16 mouse cellular contexts compared by ENCODE assay signal in the genomic region with DNA sequence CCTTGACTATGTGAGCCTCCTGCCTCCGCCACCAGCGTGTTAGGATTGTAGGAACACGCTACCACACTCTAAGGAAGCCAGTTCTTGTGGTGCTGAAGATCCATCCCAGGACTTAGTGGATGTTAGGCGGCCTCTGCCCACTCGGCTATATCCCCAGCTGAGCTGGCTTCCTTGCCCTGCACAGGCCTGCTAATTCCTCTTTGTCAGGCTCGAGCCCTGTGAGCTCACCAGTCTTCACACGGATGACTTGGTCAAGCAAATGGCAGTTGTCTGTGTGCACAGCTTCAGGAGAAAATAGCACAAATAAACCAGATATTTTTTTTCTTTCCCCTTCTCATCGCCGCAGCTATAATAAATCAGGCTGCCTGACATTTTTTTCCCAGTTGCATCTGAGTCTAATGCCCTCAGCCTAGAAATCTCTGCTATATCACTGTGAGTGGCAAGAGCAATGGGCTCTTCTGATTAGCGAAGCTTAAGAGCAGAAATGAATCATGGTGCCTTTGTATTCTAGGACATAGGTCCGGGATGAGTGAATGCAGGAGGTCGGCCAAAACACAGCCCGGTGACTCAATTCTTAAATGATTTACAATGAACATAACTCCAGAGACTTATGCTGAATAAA. TPM values are rescaled to one million over a fixed set of nuclear protein-coding genes. Genes with fewer than 3 reads are reported as not detected.
DNase-seq lines count a peak whose midpoint lies in the region; ATAC-seq lines count a peak whose summit lies in the region.
"Had no signal": no experiment of that assay in that cellular context is flagged by ENCODE, and none has a peak within 500 bp of the region (broad histone marks: within the 10 kb centered on the region; RNA-seq: fewer than 3 reads in every experiment).

No protein-coding gene starts in this region.

- no peak overlapping the region for H3K4me3 ChIP-seq in forebrain, embryonic 14.5 days (ENCODE audit: low read depth, low read length)
- no peak overlapping the region for H3K4me3 ChIP-seq in midbrain, embryonic 10.5 days
- no peak overlapping the region for H3K4me3 ChIP-seq in neural tube, embryonic 15.5 days (replicated peaks)
- no peak overlapping the region for H3K4me3 ChIP-seq in kidney, embryonic 15.5 days (replicated peaks)
- H3K4me3 ChIP-seq: layer of hippocampus, adult 2 months had no signal

- peak; percentile 7 for DNase-seq in adrenal gland, postnatal 25 days
- DNase-seq in adrenal gland, postnatal 10 days: no peak
- DNase-seq in forebrain, embryonic 14.5 days (ENCODE audit: low spot score): no peak
- DNase-seq in midbrain, embryonic 10.5 days (ENCODE audit: low spot score): peak; percentile 33
- no peak for DNase-seq in kidney, postnatal 25 days
- no peak for DNase-seq in thymus, postnatal 14 days
- DNase-seq: cerebellum, adult 9-11 months; gastrocnemius, postnatal 10 days; lung, postnatal 10 days had no signal

- no peaks in the 10 kb centered on the region for H3K9me3 ChIP-seq in forebrain, embryonic 14.5 days (replicated peaks; ENCODE audit: control insufficient read depth, low read length)
- no peaks in the 10 kb centered on the region for H3K9me3 ChIP-seq in midbrain, embryonic 10.5 days (replicated peaks)
- no peaks in the 10 kb centered on the region for H3K9me3 ChIP-seq in neural tube, embryonic 15.5 days (replicated peaks)
- H3K9me3 ChIP-seq in kidney, embryonic 15.5 days (replicated peaks): no peaks in the 10 kb centered on the region

- H3K9ac ChIP-seq in forebrain, embryonic 14.5 days (ENCODE audit: low read length): no peak overlapping the region; the same call in 1 of the 2 replicates
- no peak overlapping the region for H3K9ac ChIP-seq in neural tube, embryonic 15.5 days (replicated peaks)
- H3K9ac ChIP-seq in kidney, embryonic 15.5 days: no peak overlapping the region

- no peak overlapping the region for H3K27ac ChIP-seq in forebrain, embryonic 14.5 days (ENCODE audit: low read depth, low read length)
- H3K27ac ChIP-seq in midbrain, embryonic 10.5 days (replicated peaks): peak overlapping the region; percentile 74
- no peak overlapping the region; the same call in 1 of the 2 replicates for H3K27ac ChIP-seq in neural tube, embryonic 15.5 days (replicated peaks)
- H3K27ac ChIP-seq in kidney, embryonic 15.5 days: no peak overlapping the region
- H3K27ac ChIP-seq: layer of hippocampus, adult 2 months; stomach, postnatal 0 days had no signal

- no peaks in the 10 kb centered on the region for H3K27me3 ChIP-seq in forebrain, embryonic 14.5 days (replicated peaks; ENCODE audit: control insufficient read depth, insufficient read depth, low read length)
- peaks cover 6% of the 10 kb centered on the region for H3K27me3 ChIP-seq in midbrain, embryonic 10.5 days (ENCODE audit: low read depth, poor library complexity, severe bottlenecking)
- H3K27me3 ChIP-seq in neural tube, embryonic 15.5 days (replicated peaks): no peaks in the 10 kb centered on the region
- H3K27me3 ChIP-seq in kidney, embryonic 15.5 days: no peaks in the 10 kb centered on the region; the same call in 1 of the 2 replicates

- no peaks in the 10 kb centered on the region; the same call in 1 of the 2 replicates for H3K4me1 ChIP-seq in forebrain, embryonic 14.5 days (ENCODE audit: control insufficient read depth, insufficient read depth, low read length)
- peaks cover 25% of the 10 kb centered on the region for H3K4me1 ChIP-seq in midbrain, embryonic 10.5 days
- peaks cover 8% of the 10 kb centered on the region for H3K4me1 ChIP-seq in neural tube, embryonic 15.5 days
- no peaks in the 10 kb centered on the region for H3K4me1 ChIP-seq in kidney, embryonic 15.5 days

- ATAC-seq in forebrain, embryonic 14.5 days: 0 out of 2 replicates have a peak, but pooled peaks have one; percentile 32
- peak; percentile 69; the same call in 1 of the 2 replicates for ATAC-seq in neural tube, embryonic 15.5 days (ENCODE audit: low FRiP score)
- ATAC-seq in kidney, embryonic 15.5 days (replicated peaks; ENCODE audit: low FRiP score): no peak
- ATAC-seq: intestine, embryonic 16.5 days had no signal

- 42% methylated on average over 13 of the region's 13 CpGs for WGBS in forebrain, embryonic 14.5 days
- 54% methylated on average over 13 of the region's 13 CpGs for WGBS in midbrain, embryonic 10.5 days
- 33% methylated on average over 13 of the region's 13 CpGs for WGBS in neural tube, embryonic 15.5 days
- 41% methylated on average over 13 of the region's 13 CpGs for WGBS in kidney, embryonic 15.5 days

- H3K4me2 ChIP-seq in forebrain, embryonic 14.5 days (ENCODE audit: low read length): no peak overlapping the region
- no peak overlapping the region for H3K4me2 ChIP-seq in neural tube, embryonic 15.5 days
- no peak overlapping the region for H3K4me2 ChIP-seq in kidney, embryonic 15.5 days

- no peaks in the 10 kb centered on the region for H3K36me3 ChIP-seq in forebrain, embryonic 14.5 days (ENCODE audit: control insufficient read depth, insufficient read depth, low read length)
- no peaks in the 10 kb centered on the region for H3K36me3 ChIP-seq in midbrain, embryonic 10.5 days
- H3K36me3 ChIP-seq in neural tube, embryonic 15.5 days: no peaks in the 10 kb centered on the region
- H3K36me3 ChIP-seq in kidney, embryonic 15.5 days: no peaks in the 10 kb centered on the region
- H3K36me3 ChIP-seq: G1E had no signal

RNA-seq across cellular contexts. Expression of gene Pcdh8, which starts 16.4 kb away (rescaled TPM):
- total RNA-seq in adrenal gland, postnatal 25 days (2021): 0.21 TPM in 1 of 2 replicates, not detected in the other
- under 1 TPM in 1 of 2 experiments, not detected in 1; 0.06 TPM for total RNA-seq in adrenal gland, postnatal 10 days (2021)
- polyA plus RNA-seq in forebrain, embryonic 14.5 days (2014; fragmentation: Nextera tagmentation; extraction: Ambion mirVana): 22.7 and 35.1 TPM in 2 replicates
- polyA plus RNA-seq in midbrain, embryonic 10.5 days (2016; fragmentation: Nextera tagmentation; extraction: Ambion mirVana): 56.0 and 57.5 TPM in 2 replicates
- polyA plus RNA-seq in neural tube, embryonic 15.5 days (2015; fragmentation: Nextera tagmentation; extraction: Ambion mirVana): 33.1 and 43.4 TPM in 2 replicates
- 1.8 TPM in 2 replicates for polyA plus RNA-seq in kidney, embryonic 15.5 days (2015; fragmentation: Nextera tagmentation; extraction: Ambion mirVana)
- total RNA-seq: liver, adult 2 months had no signal
- polyA plus RNA-seq: G1E; liver, adult 2 months had no signal

Comparison
In these comparisons a context has a peak if more than half of its experiments do, and no peak if none do; other contexts are left out.
1. DNase-seq: peak in adrenal gland, postnatal 25 days (single experiment) and midbrain, embryonic 10.5 days (single experiment); none in adrenal gland, postnatal 10 days (single experiment), forebrain, embryonic 14.5 days (single experiment), kidney, postnatal 25 days (0 of 2) and thymus, postnatal 14 days (single experiment).